Mouse (Mus musculus) forebrain, embryonic 11.5 days (tissue): ENCODE data around the gene Ints4. TPM values are rescaled to one million over a fixed set of nuclear protein-coding genes. Genes with fewer than 3 reads are reported as not detected.

ENCODE experiments used
- ATAC-seq: fragments of 200-750 bp; cut with Nextera tagmentation; replicated peaks from 2 replicates; pipeline ENCODE4 v1.8.0; 2017; ENCODE audit warnings: moderate TSS enrichment; ENCODE audit not compliant: low FRiP score
- DNase-seq: peaks from one replicate; pipeline ENCODE4 v3.0.0-alpha.2; 2017; ENCODE audit warnings: low spot score
- H3K27ac ChIP-seq: fragments of 300-500 bp; sonication (generic); 2 replicates; pipeline ENCODE4 v1.5.1; 2014; ENCODE audit warnings: low read depth, low read length
- H3K27me3 ChIP-seq: fragments of 300-500 bp; sonication (generic); 2 replicates; pipeline ENCODE4 v1.6.1; 2014; ENCODE audit warnings: mild to moderate bottlenecking, low read length, mixed read lengths; ENCODE audit not compliant: control insufficient read depth, insufficient read depth
- H3K36me3 ChIP-seq: fragments of 300-500 bp; sonication (generic); 2 replicates; pipeline ENCODE4 v1.6.1; 2014; ENCODE audit warnings: mild to moderate bottlenecking, low read length, moderate library complexity, mixed read lengths; ENCODE audit not compliant: control insufficient read depth, insufficient read depth
- H3K4me1 ChIP-seq: fragments of 300-500 bp; sonication (generic); replicated peaks from 2 replicates; pipeline ENCODE4 v1.6.1; 2014; ENCODE audit warnings: low read length, mixed read lengths; ENCODE audit not compliant: control insufficient read depth, insufficient read depth
- H3K4me2 ChIP-seq: fragments of 300-500 bp; sonication (generic); 2 replicates; pipeline ENCODE4 v1.6.1; 2014; ENCODE audit warnings: low read depth, mild to moderate bottlenecking, low read length, moderate library complexity, mixed read lengths; ENCODE audit not compliant: severe bottlenecking
- H3K4me3 ChIP-seq: fragments of 300-500 bp; sonication (generic); 2 replicates; pipeline ENCODE4 v1.5.1; 2014; ENCODE audit warnings: low read depth, low read length
- H3K9ac ChIP-seq: fragments of 300-500 bp; sonication (generic); 2 replicates; pipeline ENCODE4 v1.6.1; 2014; ENCODE audit warnings: low read length
- H3K9me3 ChIP-seq: fragments of 300-500 bp; sonication (generic); 2 replicates; pipeline ENCODE4 v1.6.1; 2016; ENCODE audit warnings: low read length, mixed read lengths; ENCODE audit not compliant: control insufficient read depth
- WGBS: fragments of 180-500 bp; shearing (Covaris S2); extraction: QIAGEN DNeasy Blood & Tissue Kit; methylation state at CpG from one replicate; pipeline ENCODE4 v1.1.7; 2014; 5-methylcytosine and 5-hydroxymethylcytosine counted together
- polyA plus RNA-seq: library from polyadenylated mRNA; unstranded; fragments of >200 nt; fragmentation: Nextera tagmentation; extraction: Ambion mirVana; gene quantifications from 2 replicates; pipeline ENCODE4 v1.2.1, GENCODE M21; 2014

Ints4 gene
- polyA plus RNA-seq, 1 experiment from 2014 or later: 63.4 TPM

DNA sequence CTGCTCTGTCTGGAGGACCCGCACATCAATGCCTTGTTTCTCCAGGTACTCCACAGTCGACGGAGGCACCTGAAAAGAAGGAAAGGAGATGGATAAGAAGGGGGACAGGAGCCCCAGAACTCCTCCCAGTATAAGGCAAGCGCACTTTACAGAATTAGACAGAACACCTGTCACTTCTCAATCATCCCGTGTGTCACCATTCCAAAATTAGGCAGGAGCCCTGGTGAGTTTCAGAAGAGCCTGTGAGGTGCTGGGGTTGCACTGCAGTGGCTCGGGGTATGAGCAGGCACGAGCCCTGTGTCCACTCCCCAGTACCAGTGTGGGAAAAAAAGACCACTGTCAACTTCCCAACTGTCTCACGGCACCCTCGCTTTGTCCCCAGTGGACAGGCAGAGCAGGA, 69.9 kb downstream of the Ints4 start:
- 93% methylated on average over 9 of the region's 9 CpGs for WGBS
- no peak overlapping the region for H3K27ac ChIP-seq
- no peaks in the 10 kb centered on the region for H3K9me3 ChIP-seq
- DNase-seq (no peak), ATAC-seq (no peak)
- H3K4me3 ChIP-seq: no peak overlapping the region
- H3K27me3 ChIP-seq: no peaks in the 10 kb centered on the region
- H3K4me1 ChIP-seq: no peaks in the 10 kb centered on the region
- no peak overlapping the region for H3K4me2 ChIP-seq
- H3K9ac ChIP-seq: no peak overlapping the region
- H3K36me3 ChIP-seq: no peaks in the 10 kb centered on the region

DNA sequence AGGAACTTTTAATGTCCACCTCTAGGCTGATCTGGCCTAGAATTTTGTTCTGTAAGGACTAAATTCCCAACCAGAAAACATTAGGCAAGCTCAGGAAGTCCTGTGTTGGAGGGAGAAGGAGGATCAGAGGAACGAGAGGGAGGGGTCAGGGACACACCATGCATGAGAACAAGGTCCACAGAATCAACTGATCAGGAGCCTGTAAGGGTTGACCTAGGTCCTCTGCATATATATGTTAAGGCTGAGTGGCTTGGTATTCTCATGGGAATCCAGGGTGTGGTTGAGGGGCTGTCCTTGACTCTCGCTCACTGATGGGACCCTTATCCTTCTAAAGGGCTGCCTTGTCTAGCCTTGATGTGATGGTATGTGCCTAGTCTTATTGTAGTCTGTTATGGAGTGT, 82.8 kb downstream of the Ints4 start:
- Histone ChIP-seq H3K4me3 (no peak overlapping the region), H3K4me2 (no peak overlapping the region), H3K36me3 (no peaks in the 10 kb centered on the region), H3K9me3 (no peaks in the 10 kb centered on the region), H3K27ac (no peak overlapping the region), H3K9ac (no peak overlapping the region), H3K27me3 (no peaks in the 10 kb centered on the region), H3K4me1 (no peaks in the 10 kb centered on the region)
- ATAC-seq: no peak
- no peak for DNase-seq
- WGBS: 89% methylated on average over 2 of the region's 2 CpGs

DNA sequence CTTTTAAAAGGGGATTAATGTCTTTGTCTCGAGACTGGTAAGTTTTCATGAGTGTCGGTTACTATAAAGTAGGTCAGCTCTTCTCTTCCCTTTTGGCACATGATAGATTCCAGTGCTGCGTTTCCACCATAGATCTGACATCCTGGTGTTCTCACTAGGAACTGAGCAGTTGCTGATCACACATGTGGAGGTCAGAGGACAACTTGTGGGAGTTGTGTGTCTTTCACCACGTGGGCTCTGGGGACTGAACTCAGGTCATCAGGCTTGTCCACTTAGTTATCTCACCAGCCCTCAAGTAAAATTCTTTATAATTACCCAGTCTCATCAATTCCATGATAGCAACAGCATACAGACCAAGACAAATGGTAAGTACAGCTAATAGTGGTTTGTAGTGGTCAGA, 88.6 kb downstream of the Ints4 start:
- H3K27me3 ChIP-seq: no peaks in the 10 kb centered on the region
- no peaks in the 10 kb centered on the region for H3K9me3 ChIP-seq
- no peak overlapping the region for H3K27ac ChIP-seq
- WGBS: 87% methylated on average over 4 of the region's 4 CpGs
- no peak overlapping the region for H3K4me3 ChIP-seq
- no peak overlapping the region for H3K9ac ChIP-seq
- H3K4me1 ChIP-seq: no peaks in the 10 kb centered on the region
- H3K4me2 ChIP-seq: no peak overlapping the region
- ATAC-seq (no peak), DNase-seq (no peak)
- no peaks in the 10 kb centered on the region for H3K36me3 ChIP-seq

DNA sequence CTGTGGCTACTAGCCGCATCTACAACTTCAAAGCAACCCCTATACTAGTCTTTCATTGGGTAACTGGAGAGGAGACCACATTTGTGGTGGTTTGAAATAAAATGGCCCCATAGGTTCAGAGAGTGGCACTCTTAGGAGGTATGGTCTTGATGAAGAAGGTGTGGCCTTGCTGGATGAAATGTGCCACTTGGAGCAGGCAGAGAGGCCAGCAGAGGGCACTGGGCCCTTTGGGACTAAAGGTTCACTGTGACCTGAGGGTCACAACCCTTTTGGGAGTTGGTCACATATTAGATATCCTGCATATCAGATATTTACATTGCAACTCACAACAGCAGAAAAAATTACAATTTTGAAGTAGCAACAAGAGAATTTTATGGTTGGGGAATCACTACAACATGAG, 89.6 kb downstream of the Ints4 start:
- 94% methylated on average over 1 of the region's 1 CpGs for WGBS
- H3K27me3 ChIP-seq: no peaks in the 10 kb centered on the region

DNA sequence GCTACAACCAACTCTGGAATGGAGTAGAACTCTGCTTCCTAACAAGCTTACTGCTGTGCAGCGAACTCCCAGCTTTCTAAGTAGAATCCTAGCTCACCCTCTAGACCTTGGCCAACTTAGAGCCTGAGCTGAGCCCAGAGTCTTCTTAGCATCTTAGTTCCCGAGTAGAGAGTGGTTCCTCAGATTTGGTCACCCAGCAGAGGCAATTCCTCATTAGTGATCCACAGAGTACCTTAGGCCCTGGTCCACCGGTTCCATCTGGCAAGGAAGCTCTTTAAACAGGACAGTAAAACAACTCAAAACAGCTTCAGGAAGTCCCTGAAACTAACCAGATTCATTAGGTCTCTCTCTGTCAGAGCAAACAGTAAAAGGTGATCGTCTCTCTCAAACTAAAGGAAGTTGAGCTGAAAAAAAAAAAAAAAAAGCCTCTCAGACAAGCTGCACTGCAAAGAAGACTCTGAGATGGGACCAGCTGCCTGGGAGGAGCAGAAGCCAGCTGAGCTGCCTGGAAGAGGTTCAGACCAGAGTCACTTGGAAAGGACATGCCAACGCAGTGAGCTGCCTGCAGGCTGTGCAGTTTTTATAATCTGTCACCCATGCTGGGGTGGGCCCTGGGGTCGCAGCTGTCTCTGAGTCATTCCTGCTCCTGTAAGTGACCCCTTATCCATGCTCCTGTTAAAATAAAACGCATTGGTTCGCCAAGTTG, 97.8 kb downstream of the Ints4 start:
- Histone ChIP-seq H3K27ac (no peak overlapping the region), H3K36me3 (no peaks in the 10 kb centered on the region), H3K4me2 (peak overlapping the region; percentile 55), H3K27me3 (no peaks in the 10 kb centered on the region), H3K4me3 (peak overlapping the region; percentile 99), H3K4me1 (0 out of 2 replicates have a peak, but pooled peaks cover 3% of the 10 kb centered on the region), H3K9me3 (no peaks in the 10 kb centered on the region), H3K9ac (peak overlapping the region; percentile 56)
- DNase-seq (no peak), ATAC-seq (peak; percentile 3; the same call in 1 of the 2 replicates)
- 35% methylated on average over 8 of the region's 8 CpGs for WGBS

More for the DNA sequence above, 89.6 kb downstream of the Ints4 start:
- Histone ChIP-seq H3K9me3 (no peaks in the 10 kb centered on the region), H3K36me3 (no peaks in the 10 kb centered on the region), H3K9ac (no peak overlapping the region), H3K27ac (no peak overlapping the region), H3K4me2 (no peak overlapping the region), H3K4me1 (no peaks in the 10 kb centered on the region), H3K4me3 (no peak overlapping the region)
- DNase-seq (no peak), ATAC-seq (no peak)

DNA sequence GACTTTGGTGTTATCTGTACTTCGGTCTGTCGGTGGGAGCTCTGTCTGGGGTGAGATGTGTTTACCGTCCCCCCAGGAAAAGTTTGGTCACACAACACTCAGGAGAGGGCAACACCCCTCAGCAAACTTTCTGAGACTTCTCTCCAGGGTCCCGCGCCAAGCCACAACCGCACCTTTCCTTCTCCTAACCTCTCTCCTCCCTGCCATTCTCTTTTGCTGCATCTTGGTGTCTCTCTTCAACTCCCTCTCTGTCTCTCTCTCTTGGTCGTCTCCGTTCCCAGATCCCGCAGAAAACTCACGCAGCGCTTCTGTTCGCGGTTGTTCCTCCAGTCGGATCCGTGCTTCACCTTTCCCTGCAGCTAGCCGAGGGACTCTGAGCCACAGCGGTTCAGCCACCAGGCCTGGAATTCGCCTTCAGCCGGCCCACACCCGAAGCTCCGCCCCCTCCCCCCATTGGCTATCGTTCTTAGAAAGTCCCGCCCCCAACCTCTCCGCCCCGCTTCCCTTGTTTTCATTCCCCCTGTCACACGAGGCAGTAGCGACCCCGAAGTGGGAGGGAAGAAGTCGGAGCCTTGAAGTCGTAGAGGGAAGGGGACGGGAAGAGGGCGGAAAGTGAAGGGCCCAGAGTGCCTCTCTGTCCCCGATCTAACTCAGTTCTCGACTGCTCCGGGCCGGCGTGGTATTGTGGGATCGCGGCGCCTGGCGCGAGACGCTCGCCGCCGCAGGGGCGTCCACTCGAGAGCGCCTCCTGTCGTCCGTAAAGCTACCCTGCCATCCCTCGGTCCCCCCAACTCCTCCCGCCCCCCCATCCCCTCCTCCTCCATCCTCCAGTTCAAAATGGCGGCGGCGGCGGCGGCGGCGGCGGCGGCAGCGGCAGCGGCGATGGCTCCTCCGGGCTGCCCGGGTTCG, 98.6 kb downstream of the Ints4 start, which contains the start of the genes Aamdc and Rsf1:
TSS of gene Aamdc (minus strand) at position 431 of the 909 bp plus-strand sequence.
TSS of gene Rsf1 (plus strand) at position 823 of the 909 bp plus-strand sequence.
- H3K4me3 ChIP-seq: peak within 1 kb of the TSS; percentile 99
- H3K4me2 ChIP-seq: peak within 1 kb of the TSS; percentile 69
- no peaks in the 10 kb centered on the region for H3K27me3 ChIP-seq
- no peaks in the 10 kb centered on the region for H3K36me3 ChIP-seq
- no peaks in the 10 kb centered on the region for H3K9me3 ChIP-seq
- peak within 1 kb of the TSS; percentile 95 for H3K27ac ChIP-seq
- under 1% methylated on average over 62 of the region's 68 CpGs for WGBS
- 0 out of 2 replicates have a peak, but pooled peaks cover 3% of the 10 kb centered on the region for H3K4me1 ChIP-seq
- peak; percentile 98 for DNase-seq
- ATAC-seq: peak; percentile 94
- H3K9ac ChIP-seq: peak within 1 kb of the TSS; percentile 99

DNA sequence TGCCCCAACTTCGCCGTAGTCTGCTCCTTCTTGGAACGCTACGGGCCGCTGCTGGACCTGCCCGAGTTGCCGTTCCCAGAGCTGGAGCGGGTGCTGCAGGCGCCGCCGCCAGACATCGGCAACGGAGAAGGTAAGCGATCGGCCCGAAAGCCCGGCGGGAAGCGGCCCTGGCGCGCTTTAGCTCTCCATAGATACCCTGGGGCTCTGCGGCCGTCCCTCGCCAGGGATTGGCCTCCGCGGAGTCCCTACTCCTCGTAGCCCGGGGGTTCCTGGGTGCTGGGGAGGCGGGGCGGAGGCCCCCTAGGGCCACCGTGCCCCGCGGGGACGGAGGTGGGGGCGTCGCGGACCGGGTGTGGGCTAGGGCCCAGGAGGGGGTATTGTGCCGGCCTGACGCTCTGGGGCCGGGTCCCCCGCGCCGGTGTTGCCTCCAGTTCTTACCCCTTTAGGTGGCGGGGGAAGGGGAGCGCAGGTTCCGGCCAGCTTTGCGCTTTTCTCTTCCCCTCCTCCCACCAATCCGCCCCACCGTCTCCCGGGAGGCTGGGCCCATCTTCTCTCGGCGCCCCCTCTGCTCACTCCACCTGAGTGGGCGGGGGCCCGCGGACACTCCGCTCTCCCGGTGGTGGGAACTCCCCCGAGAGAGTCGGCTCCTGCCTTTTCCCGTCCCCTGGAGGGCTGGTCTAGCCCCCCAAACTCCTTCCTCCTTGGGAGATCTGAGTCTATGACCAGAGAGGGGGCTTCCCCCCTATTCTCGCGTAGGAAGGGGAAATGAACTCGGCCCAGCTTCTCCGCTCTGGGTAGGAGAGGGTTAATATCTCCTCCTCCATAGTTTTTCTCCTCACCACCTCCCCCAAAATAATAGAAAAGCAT, 99.5 kb downstream of the Ints4 start:
- Histone ChIP-seq H3K4me1 (0 out of 2 replicates have a peak, but pooled peaks cover 3% of the 10 kb centered on the region), H3K27me3 (no peaks in the 10 kb centered on the region), H3K4me2 (peak overlapping the region; percentile 69), H3K36me3 (no peaks in the 10 kb centered on the region), H3K4me3 (peak overlapping the region; percentile 99), H3K9me3 (no peaks in the 10 kb centered on the region), H3K9ac (peak overlapping the region; percentile 99), H3K27ac (peak overlapping the region; percentile 95)
- peak; percentile 81 for DNase-seq
- WGBS: 1% methylated on average over 59 of the region's 65 CpGs
- ATAC-seq: peak; percentile 40

DNA sequence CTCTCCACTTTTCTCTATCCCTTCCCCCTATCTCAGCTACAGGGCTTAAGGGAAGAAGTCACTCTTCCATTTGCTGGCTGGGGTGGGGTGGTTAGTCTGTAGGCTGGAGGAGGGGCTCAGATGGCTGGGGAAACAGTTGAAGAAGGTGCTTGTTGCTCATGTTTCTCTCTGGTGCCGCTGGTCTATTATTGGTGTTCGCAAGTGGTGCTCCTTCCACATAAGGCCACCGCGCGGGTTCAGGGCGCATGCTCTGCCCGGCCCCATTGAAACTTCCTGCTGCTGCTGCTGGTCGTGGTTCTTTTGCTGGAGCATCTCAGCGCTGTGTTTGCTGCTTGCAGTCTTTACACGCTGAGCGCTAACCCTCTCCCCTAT, 100.1 kb downstream of the Ints4 start:
- ATAC-seq: peak; percentile 56
- Histone ChIP-seq H3K27ac (peak overlapping the region; percentile 95), H3K27me3 (no peaks in the 10 kb centered on the region), H3K4me2 (peak overlapping the region; percentile 69), H3K36me3 (no peaks in the 10 kb centered on the region), H3K4me3 (peak overlapping the region; percentile 99), H3K9me3 (no peaks in the 10 kb centered on the region), H3K9ac (peak overlapping the region; percentile 99), H3K4me1 (0 out of 2 replicates have a peak, but pooled peaks cover 3% of the 10 kb centered on the region)
- whole genome bisulfite sequencing: 0% methylated on average over 11 of the region's 11 CpGs
- peak; percentile 91 for DNase-seq
